Comparison of ENCODE assay signal across 11 mouse cellular contexts in the genomic region with DNA sequence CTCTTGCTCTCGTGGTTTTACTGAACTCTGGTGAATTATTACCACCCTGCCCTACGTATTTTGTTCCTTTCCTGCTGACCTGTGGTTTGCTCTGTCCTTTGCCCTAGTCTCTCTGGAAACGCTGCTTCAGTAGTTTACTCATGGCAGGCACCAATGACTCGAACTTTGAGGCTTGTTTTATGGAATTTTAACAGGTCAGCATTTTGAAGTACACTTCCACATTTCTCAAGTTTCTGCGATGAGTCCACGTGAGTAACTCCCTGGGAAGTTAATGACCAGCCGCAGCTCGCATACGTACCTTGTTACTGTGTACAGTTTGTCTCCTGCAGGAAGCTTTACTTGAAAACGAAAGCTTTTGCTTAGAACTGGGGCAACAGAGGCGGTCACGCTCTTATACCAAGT. TPM values are rescaled to one million over a fixed set of nuclear protein-coding genes. Genes with fewer than 3 reads are reported as not detected.
DNase-seq lines count a peak whose midpoint lies in the region; ATAC-seq and TF ChIP-seq lines count a peak whose summit lies in the region.
"Had no signal": no experiment of that assay in that cellular context is flagged by ENCODE, and none has a peak within 500 bp of the region (broad histone marks: within the 10 kb centered on the region; RNA-seq: fewer than 3 reads in every experiment).

No protein-coding gene starts in this region.

- no peaks in the 10 kb centered on the region for H3K27me3 ChIP-seq in intestine, embryonic 15.5 days (replicated peaks)
- no peaks in the 10 kb centered on the region for H3K27me3 ChIP-seq in liver, embryonic 12.5 days (replicated peaks)
- H3K27me3 ChIP-seq: neural tube, embryonic 13.5 days had no signal

- H3K4me1 ChIP-seq in intestine, embryonic 15.5 days (replicated peaks) = 0 out of 2 replicates have a peak, but pooled peaks cover 4% of the 10 kb centered on the region
- H3K4me1 ChIP-seq in liver, embryonic 12.5 days = no peaks in the 10 kb centered on the region
- H3K4me1 ChIP-seq: neural tube, embryonic 13.5 days had no signal

- DNase-seq in spleen, postnatal 36 days (ENCODE audit: low spot score in 2 of 2) = peak; percentile 1 to 4
- no peak for DNase-seq in spleen, adult 12 weeks (ENCODE audit: low spot score)
- peak; percentile 21 to 23 for DNase-seq in urinary bladder, postnatal 36 days (ENCODE audit: low spot score in 2 of 2)
- DNase-seq in gastrocnemius, postnatal 4 days (ENCODE audit: low spot score in 2 of 2) = no peak
- no peak for DNase-seq in layer of hippocampus, adult 2 months (ENCODE audit: low spot score in 2 of 2)
- DNase-seq in cerebellum, postnatal 14 days = no peak

- no peak overlapping the region for H3K9ac ChIP-seq in intestine, embryonic 15.5 days
- no peak overlapping the region for H3K9ac ChIP-seq in liver, embryonic 12.5 days
- H3K9ac ChIP-seq: neural tube, embryonic 13.5 days had no signal

- H3K4me3 ChIP-seq in intestine, embryonic 15.5 days (replicated peaks) = no peak overlapping the region
- peak overlapping the region; percentile 5; the same call in 1 of the 2 replicates for H3K4me3 ChIP-seq in liver, embryonic 12.5 days
- no peak overlapping the region; the same call in 1 of the 2 replicates for H3K4me3 ChIP-seq in layer of hippocampus, adult 2 months
- H3K4me3 ChIP-seq: neural tube, embryonic 13.5 days had no signal

- ATAC-seq in intestine, embryonic 15.5 days = peak; percentile 94
- peak; percentile 71 for ATAC-seq in liver, embryonic 12.5 days

- H3K9me3 ChIP-seq in intestine, embryonic 15.5 days = no peaks in the 10 kb centered on the region
- no peaks in the 10 kb centered on the region for H3K9me3 ChIP-seq in liver, embryonic 12.5 days (replicated peaks)
- H3K9me3 ChIP-seq: neural tube, embryonic 13.5 days had no signal

- no peak for TF ChIP-seq CTCF in layer of hippocampus, adult 2 months (conservative IDR thresholded peaks at IDR 0.05)

- no peaks in the 10 kb centered on the region for H3K36me3 ChIP-seq in intestine, embryonic 15.5 days
- H3K36me3 ChIP-seq in liver, embryonic 12.5 days = no peaks in the 10 kb centered on the region
- H3K36me3 ChIP-seq: neural tube, embryonic 13.5 days had no signal

- 23% methylated on average over 12 of the region's 12 CpGs for WGBS in intestine, embryonic 15.5 days
- 43% methylated on average over 12 of the region's 12 CpGs for WGBS in liver, embryonic 12.5 days (ENCODE audit: insufficient replicate concordance)

- H3K27ac ChIP-seq in intestine, embryonic 15.5 days = 0 out of 2 replicates have a peak overlapping the region, but pooled peaks have one; percentile 23
- peak overlapping the region; percentile 20; the same call in 1 of the 2 replicates for H3K27ac ChIP-seq in liver, embryonic 12.5 days
- H3K27ac ChIP-seq in layer of hippocampus, adult 2 months = no peak overlapping the region; the same call in 1 of the 2 replicates
- H3K27ac ChIP-seq: neural tube, embryonic 13.5 days had no signal

- peak overlapping the region; percentile 37 for H3K4me2 ChIP-seq in intestine, embryonic 15.5 days (replicated peaks)
- peak overlapping the region; percentile 20; the same call in 1 of the 2 replicates for H3K4me2 ChIP-seq in liver, embryonic 12.5 days
- H3K4me2 ChIP-seq: neural tube, embryonic 13.5 days had no signal

RNA-seq across cellular contexts. Expression of gene Aspa, which starts 2.9 kb away (rescaled TPM):
- 0.94 and 1.3 TPM in 2 replicates for polyA plus RNA-seq in intestine, embryonic 15.5 days (2015; fragmentation: Nextera tagmentation; extraction: Ambion mirVana)
- polyA plus RNA-seq in liver, embryonic 12.5 days (2016; fragmentation: Nextera tagmentation; extraction: Ambion mirVana) = 1.1 and 1.2 TPM in 2 replicates
- 1 to 10 TPM; 2.1 to 2.4 TPM for total RNA-seq in gastrocnemius, postnatal 4 days (2021)
- 10 to 100 TPM; 10.8 to 12.6 TPM for total RNA-seq in layer of hippocampus, adult 2 months (2021)

RNA-seq across cellular contexts. Expression of gene Gm49340, which starts 3.1 kb away (rescaled TPM):
- polyA plus RNA-seq in intestine, embryonic 15.5 days (2015; fragmentation: Nextera tagmentation; extraction: Ambion mirVana) = not detected in 2 replicates
- polyA plus RNA-seq in liver, embryonic 12.5 days (2016; fragmentation: Nextera tagmentation; extraction: Ambion mirVana) = not detected in 2 replicates
- not detected for total RNA-seq in gastrocnemius, postnatal 4 days (2021)
- total RNA-seq in layer of hippocampus, adult 2 months (2021) = not detected
- total RNA-seq: adrenal gland, adult 18-20 months had no signal
- polyA plus RNA-seq: heart, embryonic 14.5 days; neural tube, embryonic 13.5 days had no signal

RNA-seq across cellular contexts. Expression of gene Spata22, which starts 3.1 kb away (rescaled TPM):
- polyA plus RNA-seq in intestine, embryonic 15.5 days (2015; fragmentation: Nextera tagmentation; extraction: Ambion mirVana) = 0.18 and 0.47 TPM in 2 replicates
- 1.0 and 1.9 TPM in 2 replicates for polyA plus RNA-seq in liver, embryonic 12.5 days (2016; fragmentation: Nextera tagmentation; extraction: Ambion mirVana)
- not detected for total RNA-seq in gastrocnemius, postnatal 4 days (2021)
- total RNA-seq in layer of hippocampus, adult 2 months (2021) = not detected
- polyA plus RNA-seq: heart, embryonic 14.5 days had no signal

RNA-seq across cellular contexts. Expression of gene Olfr20, which starts 24.1 kb away (rescaled TPM):
- not detected in 2 replicates for polyA plus RNA-seq in intestine, embryonic 15.5 days (2015; fragmentation: Nextera tagmentation; extraction: Ambion mirVana)
- polyA plus RNA-seq in liver, embryonic 12.5 days (2016; fragmentation: Nextera tagmentation; extraction: Ambion mirVana) = not detected in 2 replicates
- total RNA-seq in gastrocnemius, postnatal 4 days (2021) = not detected
- total RNA-seq in layer of hippocampus, adult 2 months (2021) = not detected
- total RNA-seq: adrenal gland, adult 18-20 months had no signal
- polyA plus RNA-seq: heart, embryonic 14.5 days; neural tube, embryonic 13.5 days had no signal

RNA-seq across cellular contexts. Expression of gene Olfr376, which starts 44.6 kb away (rescaled TPM):
- not detected in 2 replicates for polyA plus RNA-seq in intestine, embryonic 15.5 days (2015; fragmentation: Nextera tagmentation; extraction: Ambion mirVana)
- not detected in 2 replicates for polyA plus RNA-seq in liver, embryonic 12.5 days (2016; fragmentation: Nextera tagmentation; extraction: Ambion mirVana)
- total RNA-seq in gastrocnemius, postnatal 4 days (2021) = not detected
- not detected for total RNA-seq in layer of hippocampus, adult 2 months (2021)
- total RNA-seq: adrenal gland, adult 18-20 months had no signal
- polyA plus RNA-seq: heart, embryonic 14.5 days; neural tube, embryonic 13.5 days had no signal

Comparison
In these comparisons a context has a peak if more than half of its experiments do, and no peak if none do; other contexts are left out.
1. DNase-seq: peak in spleen, postnatal 36 days (2 of 2) and urinary bladder, postnatal 36 days (2 of 2); none in spleen, adult 12 weeks (single experiment), gastrocnemius, postnatal 4 days (0 of 2), layer of hippocampus, adult 2 months (0 of 2) and cerebellum, postnatal 14 days (0 of 2).